In genomic region chr9:45415912-45416311, GRCm38 (mm10) we compare ENCODE assay signal across 8 mouse cellular contexts. TPM values are rescaled to one million over a fixed set of nuclear protein-coding genes. Genes with fewer than 3 reads are reported as not detected.
DNase-seq lines count a peak whose midpoint lies in the region; ATAC-seq lines count a peak whose summit lies in the region.

No protein-coding gene starts in this region.

- WGBS in forebrain, embryonic 16.5 days = 51% methylated on average over 4 of the region's 4 CpGs
- 44% methylated on average over 4 of the region's 4 CpGs for WGBS in forebrain, embryonic 10.5 days

- no peak overlapping the region for H3K4me3 ChIP-seq in forebrain, embryonic 16.5 days (replicated peaks; ENCODE audit: low read length)
- no peak overlapping the region for H3K4me3 ChIP-seq in forebrain, embryonic 10.5 days

- no peaks in the 10 kb centered on the region for H3K9me3 ChIP-seq in forebrain, embryonic 16.5 days (ENCODE audit: control insufficient read depth, low read length)
- H3K9me3 ChIP-seq in forebrain, embryonic 10.5 days = no peaks in the 10 kb centered on the region

- no peak overlapping the region for H3K9ac ChIP-seq in forebrain, embryonic 16.5 days (replicated peaks; ENCODE audit: low read depth, low read length)

- H3K27me3 ChIP-seq in forebrain, embryonic 16.5 days (replicated peaks; ENCODE audit: control insufficient read depth, insufficient read depth, low read length) = no peaks in the 10 kb centered on the region
- peaks cover 3% of the 10 kb centered on the region; the same call in 1 of the 2 replicates for H3K27me3 ChIP-seq in forebrain, embryonic 10.5 days (ENCODE audit: poor library complexity, severe bottlenecking)

- peaks cover 5% of the 10 kb centered on the region; the same call in 1 of the 2 replicates for H3K4me1 ChIP-seq in forebrain, embryonic 16.5 days (replicated peaks; ENCODE audit: control insufficient read depth, insufficient read depth, low read length)
- peaks cover 4% of the 10 kb centered on the region; the same call in 1 of the 2 replicates for H3K4me1 ChIP-seq in forebrain, embryonic 10.5 days

- DNase-seq in forebrain, embryonic 10.5 days (ENCODE audit: extremely low spot score, low spot score) = no peak
- DNase-seq in ovary, postnatal 10 days (ENCODE audit: low spot score) = peak; percentile 30
- no peak for DNase-seq in ovary, adult 18-20 months (ENCODE audit: low spot score)
- DNase-seq in cerebellum, postnatal 14 days = peak; percentile 88 to 92
- peak; percentile 62 for DNase-seq in kidney, adult 9 months
- peak; percentile 65 for DNase-seq in lung, postnatal 10 days
- peak; percentile 82 for DNase-seq in testis, postnatal 10 days (ENCODE audit: low spot score)

- H3K4me2 ChIP-seq in forebrain, embryonic 16.5 days (ENCODE audit: low read length) = no peak overlapping the region

- no peaks in the 10 kb centered on the region for H3K36me3 ChIP-seq in forebrain, embryonic 16.5 days (ENCODE audit: control insufficient read depth, insufficient read depth)
- no peaks in the 10 kb centered on the region for H3K36me3 ChIP-seq in forebrain, embryonic 10.5 days (replicated peaks)

- no peak overlapping the region for H3K27ac ChIP-seq in forebrain, embryonic 16.5 days (ENCODE audit: low read length)
- no peak overlapping the region for H3K27ac ChIP-seq in forebrain, embryonic 10.5 days

- ATAC-seq in forebrain, embryonic 16.5 days = peak; percentile 54

RNA-seq across cellular contexts. Expression of gene Dscaml1, which starts 10.5 kb away (rescaled TPM):
- polyA plus RNA-seq in forebrain, embryonic 16.5 days (2015; fragmentation: Nextera tagmentation; extraction: Ambion mirVana) = 27.9 and 28.0 TPM in 2 replicates
- polyA plus RNA-seq in forebrain, embryonic 10.5 days (2016; fragmentation: Nextera tagmentation; extraction: Ambion mirVana) = 0.28 and 0.79 TPM in 2 replicates

RNA-seq across cellular contexts. Expression of gene Fxyd2, which starts 16.4 kb away (rescaled TPM):
- 6.6 and 8.7 TPM in 2 replicates for polyA plus RNA-seq in forebrain, embryonic 16.5 days (2015; fragmentation: Nextera tagmentation; extraction: Ambion mirVana)
- polyA plus RNA-seq in forebrain, embryonic 10.5 days (2016; fragmentation: Nextera tagmentation; extraction: Ambion mirVana) = 0.55 and 1.2 TPM in 2 replicates

RNA-seq across cellular contexts. Expression of gene Fxyd6, which starts 45.9 kb away (rescaled TPM):
- polyA plus RNA-seq in forebrain, embryonic 16.5 days (2015; fragmentation: Nextera tagmentation; extraction: Ambion mirVana) = 481 and 559 TPM in 2 replicates
- polyA plus RNA-seq in forebrain, embryonic 10.5 days (2016; fragmentation: Nextera tagmentation; extraction: Ambion mirVana) = 159 and 161 TPM in 2 replicates

Comparison
In these comparisons a context has a peak if more than half of its experiments do, and no peak if none do; other contexts are left out.
1. DNase-seq: peak in ovary, postnatal 10 days (single experiment), cerebellum, postnatal 14 days (2 of 2), kidney, adult 9 months (single experiment), lung, postnatal 10 days (single experiment) and testis, postnatal 10 days (single experiment); none in forebrain, embryonic 10.5 days (single experiment) and ovary, adult 18-20 months (single experiment).
2. RNA of gene Dscaml1, which starts 10.5 kb away (polyA plus RNA-seq): 27.9 to 28.0 TPM in forebrain, embryonic 16.5 days; 0.28 to 0.79 TPM in forebrain, embryonic 10.5 days; every median in the first group is over 10 times any median in the second.